Mouse (Mus musculus): ENCODE results near the gene Pilra. TPM values are rescaled to one million over a fixed set of nuclear protein-coding genes. Genes with fewer than 3 reads are reported as not detected.
A peak's percentile ranks its signal among the peaks of the same experiment; 100 is the strongest.

Gene Pilra
- polyA plus RNA-seq, 1 experiment from 2014 or later = 12.5 TPM

- H3K4me1 ChIP-seq (ENCODE audit: insufficient read depth, low read depth, low read length) = no peaks in the 10 kb centered on the region
- no peak overlapping the region for H3K27ac ChIP-seq (ENCODE audit: low read length)
- H3K9ac ChIP-seq (replicated peaks; ENCODE audit: low read depth) = no peak overlapping the region
- TF ChIP-seq CTCF (IDR thresholded peaks at IDR 0.05) (no peak), EP300 (IDR thresholded peaks at IDR 0.05) (no peak)
- H3K4me2 ChIP-seq (replicated peaks; ENCODE audit: low read depth, low read length) = no peak overlapping the region
- no peaks in the 10 kb centered on the region for H3K27me3 ChIP-seq (replicated peaks; ENCODE audit: insufficient read depth, low read length)
- H3K9me3 ChIP-seq (ENCODE audit: low read length) = no peaks in the 10 kb centered on the region
- no peaks in the 10 kb centered on the region for H3K36me3 ChIP-seq (ENCODE audit: insufficient read depth, low read length)
- WGBS = 79% methylated on average over 3 of the region's 3 CpGs
- ATAC-seq (no peak), DNase-seq (ENCODE audit: low spot score) (no peak)
- no peak overlapping the region for H3K4me3 ChIP-seq (ENCODE audit: low read depth, low read length)
Measured at GRCm38 (mm10) chr5:137800917-137801316, 35.2 kb downstream of the Pilra start.

DNA sequence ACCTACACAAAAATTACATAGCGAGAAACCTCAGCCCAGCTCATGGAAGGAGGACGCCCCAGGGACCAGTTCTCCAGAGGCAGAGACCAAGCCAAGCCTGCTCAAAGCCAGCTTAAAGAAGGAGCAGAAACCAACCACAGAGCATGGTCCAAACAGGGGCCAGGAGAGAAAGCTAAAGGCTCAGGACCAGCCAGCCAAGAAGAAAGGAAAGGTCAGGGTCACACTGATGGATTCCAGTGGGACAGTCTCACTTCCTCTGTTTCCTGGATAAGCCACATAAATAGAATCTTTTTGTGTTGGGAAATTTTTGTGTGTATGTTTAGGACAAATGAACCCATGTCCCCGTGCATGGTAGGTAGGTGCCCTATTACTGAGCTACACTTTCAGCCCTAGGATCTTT is 39.5 kb downstream of the Pilra start:
- DNase-seq (ENCODE audit: low spot score) (no peak), ATAC-seq (no peak)
- H3K27me3 ChIP-seq (replicated peaks; ENCODE audit: insufficient read depth, low read length) = no peaks in the 10 kb centered on the region
- H3K27ac ChIP-seq (ENCODE audit: low read length) = no peak overlapping the region
- no peaks in the 10 kb centered on the region for H3K36me3 ChIP-seq (ENCODE audit: insufficient read depth, low read length)
- TF ChIP-seq CTCF (IDR thresholded peaks at IDR 0.05) = no peak
- TF ChIP-seq EP300 (IDR thresholded peaks at IDR 0.05) = no peak
- H3K9ac ChIP-seq (replicated peaks; ENCODE audit: low read depth) = no peak overlapping the region
- WGBS = 71% methylated on average over 3 of the region's 3 CpGs
- H3K9me3 ChIP-seq (ENCODE audit: low read length) = no peaks in the 10 kb centered on the region
- H3K4me3 ChIP-seq (ENCODE audit: low read depth, low read length) = no peak overlapping the region
- H3K4me2 ChIP-seq (replicated peaks; ENCODE audit: low read depth, low read length) = no peak overlapping the region
- no peaks in the 10 kb centered on the region for H3K4me1 ChIP-seq (ENCODE audit: insufficient read depth, low read depth, low read length)

DNA sequence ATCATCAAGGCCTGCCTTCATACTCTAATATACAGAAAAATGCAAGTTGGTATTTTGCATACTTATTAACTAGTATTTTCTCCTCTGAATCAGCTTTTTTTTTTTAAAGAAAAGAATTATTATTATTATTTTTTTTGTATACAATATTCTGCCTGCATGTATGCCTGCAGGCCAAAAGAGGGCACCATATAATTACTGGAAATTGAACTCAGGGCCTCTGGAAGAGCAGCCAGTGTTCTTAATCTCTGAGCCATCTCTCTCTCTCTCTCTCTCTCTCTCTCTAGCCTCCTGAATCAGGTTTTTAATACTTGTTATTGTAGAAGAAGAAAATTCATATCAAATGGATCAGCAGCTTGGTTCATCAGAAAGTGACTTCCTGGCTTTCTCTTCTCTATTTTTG is 44.5 kb downstream of the Pilra start:
- Histone ChIP-seq H3K4me1 (ENCODE audit: insufficient read depth, low read depth, low read length) (peaks cover 4% of the 10 kb centered on the region; the same call in 1 of the 2 replicates), H3K27ac (ENCODE audit: low read length) (no peak overlapping the region), H3K9me3 (ENCODE audit: low read length) (no peaks in the 10 kb centered on the region), H3K27me3 (replicated peaks; ENCODE audit: insufficient read depth, low read length) (no peaks in the 10 kb centered on the region), H3K36me3 (ENCODE audit: insufficient read depth, low read length) (no peaks in the 10 kb centered on the region), H3K4me3 (ENCODE audit: low read depth, low read length) (no peak overlapping the region), H3K9ac (replicated peaks; ENCODE audit: low read depth) (no peak overlapping the region), H3K4me2 (replicated peaks; ENCODE audit: low read depth, low read length) (no peak overlapping the region)
- TF ChIP-seq CTCF (IDR thresholded peaks at IDR 0.05) (peak; percentile 55), EP300 (IDR thresholded peaks at IDR 0.05) (no peak)
- DNase-seq (ENCODE audit: low spot score) (no peak), ATAC-seq (no peak)

GRCm38 (mm10) chr5:137788946-137789531 is 47.0 kb downstream of the Pilra start:
- Histone ChIP-seq H3K4me3 (ENCODE audit: low read depth, low read length) (no peak overlapping the region), H3K4me1 (ENCODE audit: insufficient read depth, low read depth, low read length) (peaks cover 16% of the 10 kb centered on the region), H3K27me3 (replicated peaks; ENCODE audit: insufficient read depth, low read length) (no peaks in the 10 kb centered on the region), H3K9me3 (ENCODE audit: low read length) (no peaks in the 10 kb centered on the region), H3K4me2 (replicated peaks; ENCODE audit: low read depth, low read length) (no peak overlapping the region), H3K9ac (replicated peaks; ENCODE audit: low read depth) (no peak overlapping the region), H3K27ac (ENCODE audit: low read length) (no peak overlapping the region), H3K36me3 (ENCODE audit: insufficient read depth, low read length) (no peaks in the 10 kb centered on the region)
- 93% methylated on average over 2 of the region's 2 CpGs for WGBS
- DNase-seq (ENCODE audit: low spot score) (no peak), ATAC-seq (no peak)
- TF ChIP-seq CTCF (IDR thresholded peaks at IDR 0.05) (no peak), EP300 (IDR thresholded peaks at IDR 0.05) (no peak)

GRCm38 (mm10) chr5:137788171-137788570 is 47.9 kb downstream of the Pilra start:
- peak overlapping the region; percentile 85 for H3K4me2 ChIP-seq (replicated peaks; ENCODE audit: low read depth, low read length)
- no peaks in the 10 kb centered on the region for H3K27me3 ChIP-seq (replicated peaks; ENCODE audit: insufficient read depth, low read length)
- WGBS = 70% methylated on average over 24 of the region's 24 CpGs
- no peak for ATAC-seq
- DNase-seq (ENCODE audit: low spot score) = no peak
- H3K4me1 ChIP-seq (ENCODE audit: insufficient read depth, low read depth, low read length) = peaks cover 25% of the 10 kb centered on the region
- H3K27ac ChIP-seq (ENCODE audit: low read length) = no peak overlapping the region
- H3K9me3 ChIP-seq (ENCODE audit: low read length) = no peaks in the 10 kb centered on the region
- no peaks in the 10 kb centered on the region; the same call in 1 of the 2 replicates for H3K36me3 ChIP-seq (ENCODE audit: insufficient read depth, low read length)
- peak overlapping the region; percentile 51; the same call in 1 of the 2 replicates for H3K4me3 ChIP-seq (ENCODE audit: low read depth, low read length)
- H3K9ac ChIP-seq (replicated peaks; ENCODE audit: low read depth) = no peak overlapping the region
- TF ChIP-seq EP300 (IDR thresholded peaks at IDR 0.05) (no peak), CTCF (IDR thresholded peaks at IDR 0.05) (no peak)

- Histone ChIP-seq H3K4me3 (ENCODE audit: low read depth, low read length) (peak within 1 kb of the TSS; percentile 63), H3K4me1 (ENCODE audit: insufficient read depth, low read depth, low read length) (peaks cover 26% of the 10 kb centered on the region), H3K36me3 (ENCODE audit: insufficient read depth, low read length) (no peaks in the 10 kb centered on the region; the same call in none of the 2 replicates), H3K27ac (ENCODE audit: low read length) (peak within 1 kb of the TSS; percentile 99), H3K27me3 (replicated peaks; ENCODE audit: insufficient read depth, low read length) (no peaks in the 10 kb centered on the region), H3K4me2 (replicated peaks; ENCODE audit: low read depth, low read length) (peak within 1 kb of the TSS; percentile 85), H3K9me3 (ENCODE audit: low read length) (no peaks in the 10 kb centered on the region), H3K9ac (replicated peaks; ENCODE audit: low read depth) (peak within 1 kb of the TSS; percentile 80)
- WGBS = under 1% methylated on average over 48 of the region's 48 CpGs
- DNase-seq (ENCODE audit: low spot score) (peak; percentile 97), ATAC-seq (peak; percentile 69)
- TF ChIP-seq EP300 (IDR thresholded peaks at IDR 0.05) (peak; percentile 56; the same call in 1 of the 2 replicates), CTCF (IDR thresholded peaks at IDR 0.05) (peak; percentile 94)
Measured at GRCm38 (mm10) chr5:137787151-137787928, 48.7 kb downstream of the Pilra start, which contains the start of the genes Mepce and Zcwpw1. TSS of gene Mepce (minus strand) at chr5:137787655. TSS of gene Zcwpw1 (plus strand) at chr5:137787798.
